Mouse (Mus musculus) heart, embryonic 13.5 days (tissue): ENCODE measurements around the gene Ppox. TPM values are rescaled to one million over a fixed set of nuclear protein-coding genes. Genes with fewer than 3 reads are reported as not detected.

Experiments
- ATAC-seq: fragments of 200-750 bp; cut with Nextera tagmentation; 2 replicates; pipeline ENCODE4 v1.8.0; 2017; ENCODE audit warnings: moderate TSS enrichment; ENCODE audit not compliant: insufficient number of reproducible peaks, low FRiP score, low TSS enrichment; ENCODE audit errors: extremely low read depth
- H3K27ac ChIP-seq: fragments of 300-500 bp; sonication (generic); replicated peaks from 2 replicates; pipeline ENCODE4 v1.5.1; 2015; ENCODE audit warnings: moderate library complexity, mild to moderate bottlenecking, inconsistent platforms
- H3K27me3 ChIP-seq: fragments of 300-500 bp; sonication (generic); replicated peaks from 2 replicates; pipeline ENCODE4 v1.6.1; 2015; ENCODE audit warnings: mild to moderate bottlenecking, inconsistent platforms
- H3K36me3 ChIP-seq: fragments of 300-500 bp; sonication (generic); 2 replicates; pipeline ENCODE4 v1.6.1; 2015; ENCODE audit warnings: mild to moderate bottlenecking, inconsistent platforms
- H3K4me1 ChIP-seq: fragments of 300-500 bp; sonication (generic); 2 replicates; pipeline ENCODE4 v1.6.1; 2015; ENCODE audit warnings: inconsistent platforms
- H3K4me2 ChIP-seq: fragments of 300-500 bp; sonication (generic); 2 replicates; pipeline ENCODE4 v1.6.1; 2015; ENCODE audit warnings: inconsistent platforms, mild to moderate bottlenecking, moderate library complexity
- H3K4me3 ChIP-seq: fragments of 300-500 bp; sonication (generic); 2 replicates; pipeline ENCODE4 v1.5.1; 2015; ENCODE audit warnings: moderate library complexity, mild to moderate bottlenecking, inconsistent platforms
- H3K9ac ChIP-seq: fragments of 300-500 bp; sonication (generic); 2 replicates; pipeline ENCODE4 v1.6.1; 2015; ENCODE audit warnings: inconsistent platforms, mild to moderate bottlenecking, moderate library complexity
- H3K9me3 ChIP-seq: fragments of 300-500 bp; sonication (generic); 2 replicates; pipeline ENCODE4 v1.6.1; 2016; ENCODE audit warnings: inconsistent platforms
- WGBS: fragments of 180-500 bp; shearing (Covaris S2); methylation state at CpG from one replicate; pipeline ENCODE4 v1.1.7; 2015; ENCODE audit warnings: mixed read lengths; 5-methylcytosine and 5-hydroxymethylcytosine counted together
- polyA plus RNA-seq: library from polyadenylated mRNA; unstranded; fragments of >200 nt; fragmentation: Nextera tagmentation; extraction: Ambion mirVana; gene quantifications from 2 replicates; pipeline ENCODE4 v1.2.1, GENCODE M21; 2015

Ppox gene
- polyA plus RNA-seq, 1 experiment from 2014 or later, result 36.1 TPM

GRCm38 (mm10) chr1:171227879-171228278, 53.1 kb downstream of the Ppox start:
- no peaks in the 10 kb centered on the region for H3K9me3 ChIP-seq
- H3K9ac ChIP-seq, result no peak overlapping the region
- H3K27ac ChIP-seq, result no peak overlapping the region
- H3K36me3 ChIP-seq, result no peaks in the 10 kb centered on the region
- no peak overlapping the region for H3K4me2 ChIP-seq
- H3K4me3 ChIP-seq, result no peak overlapping the region
- WGBS, result 87% methylated on average over 1 of the region's 1 CpGs
- H3K4me1 ChIP-seq, result peaks cover 12% of the 10 kb centered on the region
- no peak for ATAC-seq
- H3K27me3 ChIP-seq, result no peaks in the 10 kb centered on the region

- Histone ChIP-seq H3K4me2 (no peak overlapping the region), H3K27ac (no peak overlapping the region), H3K27me3 (no peaks in the 10 kb centered on the region), H3K9me3 (no peaks in the 10 kb centered on the region), H3K9ac (no peak overlapping the region), H3K36me3 (no peaks in the 10 kb centered on the region), H3K4me3 (no peak overlapping the region), H3K4me1 (peaks cover 11% of the 10 kb centered on the region)
- 46% methylated on average over 4 of the region's 4 CpGs for WGBS
- no peak for ATAC-seq
Observed at GRCm38 (mm10) chr1:171226780-171227179, 54.2 kb downstream of the Ppox start.

Other genes with a start within 250 kb of the Ppox start
- gene Fcgr3, start 216.3 kb downstream of the Ppox start, polyA plus RNA-seq, result 6.9 and 9.1 TPM in 2 replicates
- 2.8 TPM in 2 replicates for gene Cfap126, start 167.3 kb downstream of the Ppox start, polyA plus RNA-seq
- 457 and 493 TPM in 2 replicates for gene Sdhc, start 130.6 kb downstream of the Ppox start, polyA plus RNA-seq
- 0.33 and 0.36 TPM in 2 replicates for gene Mpz, start 130.5 kb downstream of the Ppox start, polyA plus RNA-seq
- 38.3 and 39.3 TPM in 2 replicates for gene Pcp4l1, start 84.9 kb downstream of the Ppox start, polyA plus RNA-seq
- 0.25 and 0.36 TPM in 2 replicates for gene Nr1i3, start 67.2 kb downstream of the Ppox start, polyA plus RNA-seq
- gene Tomm40l, start 58.7 kb downstream of the Ppox start, polyA plus RNA-seq, result 44.8 and 52.5 TPM in 2 replicates
- gene Apoa2, start 56.1 kb downstream of the Ppox start, polyA plus RNA-seq, result 21.9 and 119 TPM in 2 replicates
- gene Fcer1g, start 46.8 kb downstream of the Ppox start, polyA plus RNA-seq, result 29.5 and 33.1 TPM in 2 replicates
- gene Adamts4, start 30.8 kb downstream of the Ppox start, polyA plus RNA-seq, result 3.5 and 3.6 TPM in 2 replicates
- gene Ndufs2, start 29.8 kb downstream of the Ppox start, polyA plus RNA-seq, result 424 and 495 TPM in 2 replicates
- gene B4galt3, start 10.9 kb downstream of the Ppox start, polyA plus RNA-seq, result 54.6 and 55.1 TPM in 2 replicates
- 48.4 and 52.2 TPM in 2 replicates for gene Usp21, start 6.8 kb upstream of the Ppox start, polyA plus RNA-seq
- 77.2 and 89.6 TPM in 2 replicates for gene Ufc1, start 13.8 kb upstream of the Ppox start, polyA plus RNA-seq
- 34.6 and 37.6 TPM in 2 replicates for gene Dedd, start 48.0 kb upstream of the Ppox start, polyA plus RNA-seq
- gene Nit1, start 64.5 kb upstream of the Ppox start, polyA plus RNA-seq, result 34.8 and 36.9 TPM in 2 replicates
- gene Pfdn2, start 64.5 kb upstream of the Ppox start, polyA plus RNA-seq, result 85.4 and 97.8 TPM in 2 replicates
- 0.65 and 0.76 TPM in 2 replicates for gene Klhdc9, start 79.6 kb upstream of the Ppox start, polyA plus RNA-seq
- gene Nectin4, start 88.9 kb upstream of the Ppox start, polyA plus RNA-seq, result 0.23 and 0.27 TPM in 2 replicates
- 0.78 and 0.92 TPM in 2 replicates for gene Arhgap30, start 107.8 kb upstream of the Ppox start, polyA plus RNA-seq
- gene Usf1, start 130.1 kb upstream of the Ppox start, polyA plus RNA-seq, result 52.1 and 53.3 TPM in 2 replicates
- gene Tstd1, start 137.7 kb upstream of the Ppox start, polyA plus RNA-seq, result 3.1 and 3.6 TPM in 2 replicates
- 61.8 and 66.1 TPM in 2 replicates for gene F11r, start 156.3 kb upstream of the Ppox start, polyA plus RNA-seq
- gene Alyref2, start 222.3 kb upstream of the Ppox start, polyA plus RNA-seq, result 12.8 and 15.6 TPM in 2 replicates